Mouse (Mus musculus) ZHBTc4 (cell line): ENCODE data around the gene E4f1.
A peak's percentile ranks its signal among the peaks of the same experiment; 100 is the strongest.

Experiments
- DNase-seq: peaks from one replicate; pipeline ENCODE4 v3.0.0-alpha.2; 2011; ENCODE audit warnings: low read depth, low spot score

E4f1 gene

DNA sequence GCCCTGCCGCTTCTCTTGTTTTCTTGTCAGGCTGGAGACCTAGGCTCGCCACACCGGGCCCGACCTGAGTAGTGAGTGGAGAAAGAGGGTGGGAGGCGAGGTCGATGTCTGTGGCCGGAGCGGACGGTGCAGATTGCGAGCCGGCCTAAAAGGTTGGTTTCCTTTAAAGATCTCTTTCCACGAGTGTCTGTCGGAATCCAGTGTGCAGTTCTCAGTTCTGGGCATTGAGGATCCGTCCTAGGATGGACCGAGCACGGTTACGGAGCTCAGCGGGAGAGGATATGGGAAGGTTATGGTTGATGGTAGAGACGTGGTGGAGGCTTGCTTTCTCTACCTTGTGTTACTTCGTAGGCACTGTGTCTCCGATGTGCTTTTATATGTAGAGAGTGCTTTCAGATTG lies 55.1 kb downstream of the E4f1 start:
- no peak for DNase-seq

DNA sequence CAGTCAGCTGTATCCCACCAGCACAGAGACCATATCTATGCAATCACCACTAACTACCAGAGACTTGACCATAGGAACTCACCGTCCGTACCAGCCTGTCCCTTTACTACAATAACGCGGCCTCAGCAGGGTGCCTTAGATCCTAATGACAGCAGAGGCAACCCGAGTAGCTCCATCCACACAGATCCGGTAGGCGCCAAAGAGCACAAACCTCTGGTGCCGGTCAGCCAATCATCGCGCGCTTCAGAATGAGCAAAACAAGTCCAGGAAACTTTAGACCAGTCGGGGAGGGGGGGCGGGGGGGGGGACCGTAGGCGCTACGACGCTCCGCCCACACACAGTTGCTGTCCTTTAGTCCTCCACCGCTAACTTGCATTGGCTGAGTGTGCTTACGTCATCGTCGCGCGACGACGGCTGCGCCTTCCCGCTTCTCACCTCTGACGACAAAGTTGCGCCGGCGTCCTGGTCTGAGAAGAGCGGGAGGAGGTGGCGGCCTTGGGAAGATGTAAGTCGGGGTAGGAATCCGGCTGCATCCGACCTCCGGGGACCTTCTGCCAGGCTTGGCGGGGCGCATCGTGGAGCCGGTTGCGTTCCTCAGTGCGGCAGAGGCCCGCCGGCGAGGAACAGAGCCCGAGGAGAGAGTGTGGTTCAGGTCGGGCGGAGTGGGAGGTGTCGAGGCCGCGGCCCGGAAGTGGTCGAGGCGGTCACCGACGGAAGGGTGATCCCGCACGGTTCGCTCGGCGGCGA lies 55.7 kb downstream of the E4f1 start, which contains the start of gene Rnps1:
Gene Rnps1, plus strand, starts transcription at position 336 of the 747 bp plus-strand sequence.
- DNase-seq = peak; percentile 100

DNA sequence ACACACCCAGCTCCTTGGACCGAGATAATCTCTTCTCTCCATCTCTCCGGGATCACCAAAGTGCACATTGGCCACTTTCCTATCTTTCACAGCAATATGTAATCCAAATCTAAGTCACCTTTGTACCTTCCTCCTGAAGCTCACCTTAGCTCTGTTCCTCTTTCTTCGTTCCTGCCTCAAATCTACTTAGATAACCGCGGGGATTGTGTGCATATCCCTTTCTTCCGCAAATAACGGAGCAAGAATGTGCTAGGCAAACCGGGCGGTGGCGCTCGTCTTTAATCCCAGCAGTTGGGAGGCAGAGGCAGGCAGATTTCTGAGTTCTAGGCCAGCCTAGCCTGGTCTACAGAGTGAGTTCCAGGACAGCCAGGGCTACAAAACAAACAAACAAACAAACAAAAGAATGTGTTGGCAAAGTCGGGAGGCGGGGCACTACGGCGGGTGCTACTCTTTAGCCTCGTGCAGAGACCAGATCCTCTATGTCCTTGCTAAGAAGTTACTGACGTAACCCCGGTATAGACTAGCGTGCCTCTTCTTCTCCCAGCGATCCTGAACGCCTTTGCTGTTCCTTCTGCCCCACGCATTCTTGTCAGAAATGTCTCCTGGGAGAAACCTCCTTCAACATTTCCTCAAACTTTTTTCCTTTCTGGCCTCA lies 56.4 kb downstream of the E4f1 start:
- peak; percentile 50 for DNase-seq

DNA sequence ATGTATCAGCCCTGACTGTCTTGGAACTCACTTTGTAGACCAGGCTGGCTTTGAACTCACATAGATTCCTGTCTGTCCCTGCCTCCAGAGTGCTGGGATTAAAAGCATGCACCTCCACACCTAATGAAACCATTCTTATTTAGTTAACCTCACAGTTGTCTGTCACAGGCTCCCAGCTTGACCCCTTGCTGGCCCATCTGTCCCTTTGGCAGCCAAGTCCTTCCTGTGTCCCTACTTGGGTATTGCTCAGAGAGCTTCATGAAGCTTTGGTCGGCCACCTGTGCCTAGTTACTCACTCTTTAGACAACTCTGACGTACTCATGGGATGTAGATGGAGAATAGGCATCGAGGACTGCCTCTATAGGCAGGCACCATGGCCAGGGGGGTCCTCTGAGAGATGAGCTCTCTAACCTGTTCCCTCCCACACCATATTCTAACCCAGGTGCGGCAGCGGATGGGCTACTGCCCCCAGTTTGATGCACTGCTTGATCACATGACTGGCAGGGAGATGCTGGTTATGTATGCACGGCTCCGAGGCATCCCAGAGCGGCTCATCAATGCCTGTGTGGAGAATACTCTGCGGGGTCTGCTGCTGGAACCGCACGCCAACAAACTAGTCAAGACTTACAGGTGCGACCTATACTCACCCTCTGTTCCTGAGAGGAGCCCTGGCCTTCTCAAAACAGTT lies 62.9 kb downstream of the E4f1 start:
- DNase-seq = no peak

DNA sequence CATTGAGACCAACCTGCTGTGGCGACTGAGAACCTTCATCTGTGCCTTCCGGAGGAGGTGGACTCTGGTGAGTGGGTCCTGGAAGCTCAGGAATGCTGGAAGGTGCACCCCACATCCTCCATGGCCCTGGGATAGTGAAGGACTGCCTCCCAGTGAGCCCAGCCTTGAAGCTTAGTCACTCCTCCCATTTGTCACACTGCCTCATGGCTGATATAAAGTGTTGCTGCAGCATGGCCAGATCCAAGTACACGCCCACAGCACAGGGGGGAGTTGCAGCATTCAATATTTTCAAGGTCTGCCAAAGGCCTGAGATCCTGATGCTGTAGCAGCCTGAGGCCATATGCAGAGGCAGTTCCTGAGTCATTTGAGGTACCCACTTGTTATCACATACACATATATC lies 67.7 kb downstream of the E4f1 start:
- DNase-seq = no peak

DNA sequence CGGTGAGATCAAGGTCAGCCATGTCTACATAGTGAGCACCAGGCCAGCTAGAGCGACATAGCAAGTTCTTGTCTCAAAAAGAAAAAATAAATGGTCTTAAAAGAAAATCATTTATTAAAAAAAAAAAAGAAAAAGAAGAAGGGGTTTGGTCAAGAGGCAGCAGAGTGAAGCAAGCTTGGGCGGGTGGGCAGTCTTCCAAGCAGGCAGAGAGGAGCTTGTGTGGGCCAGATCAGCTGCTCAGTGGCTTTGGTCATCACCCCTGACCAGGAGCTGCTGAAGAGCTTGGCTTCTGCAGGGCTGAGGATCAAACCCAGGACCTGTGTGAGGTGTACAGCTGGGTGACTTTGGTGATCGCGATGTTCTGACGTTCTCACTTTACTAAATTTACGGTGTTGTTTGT lies 75.7 kb downstream of the E4f1 start:
- no peak for DNase-seq
